Mouse (Mus musculus) liver, embryonic 11.5 days (tissue): ENCODE results near the gene Fam13c. TPM values are rescaled to one million over a fixed set of nuclear protein-coding genes. Genes with fewer than 3 reads are reported as not detected.

ENCODE experiments used
- ATAC-seq: fragments of 200-750 bp; cut with Nextera tagmentation; replicated peaks from 2 replicates; pipeline ENCODE4 v1.8.0; 2017; ENCODE audit warnings: moderate number of reproducible peaks, mild to moderate bottlenecking, moderate TSS enrichment, moderate library complexity; ENCODE audit not compliant: low FRiP score
- DNase-seq: peaks from one replicate; pipeline ENCODE4 v3.0.0-alpha.2; 2017; ENCODE audit warnings: low spot score
- H3K27ac ChIP-seq: fragments of 300-500 bp; sonication (generic); 2 replicates; pipeline ENCODE4 v1.5.1; 2014; ENCODE audit warnings: mild to moderate bottlenecking, low read depth, low read length, control low read depth
- H3K27me3 ChIP-seq: fragments of 300-500 bp; sonication (generic); replicated peaks from 2 replicates; pipeline ENCODE4 v1.6.1; 2014; ENCODE audit warnings: low read length, mixed read lengths; ENCODE audit not compliant: control insufficient read depth, insufficient read depth
- H3K36me3 ChIP-seq: fragments of 300-500 bp; sonication (generic); 2 replicates; pipeline ENCODE4 v1.6.1; 2014; ENCODE audit warnings: mild to moderate bottlenecking, low read length, moderate library complexity, mixed read lengths; ENCODE audit not compliant: control insufficient read depth, insufficient read depth
- H3K4me1 ChIP-seq: fragments of 300-500 bp; sonication (generic); replicated peaks from 2 replicates; pipeline ENCODE4 v1.6.1; 2014; ENCODE audit warnings: low read length, mixed read lengths; ENCODE audit not compliant: control insufficient read depth, insufficient read depth
- H3K4me2 ChIP-seq: fragments of 300-500 bp; sonication (generic); 2 replicates; pipeline ENCODE4 v1.6.1; 2014; ENCODE audit warnings: mild to moderate bottlenecking, control low read depth, moderate library complexity
- H3K4me3 ChIP-seq: fragments of 300-500 bp; sonication (generic); 2 replicates; pipeline ENCODE4 v1.5.1; 2014; ENCODE audit warnings: low read depth, low read length, control low read depth
- H3K9ac ChIP-seq: fragments of 300-500 bp; sonication (generic); 2 replicates; pipeline ENCODE4 v1.6.1; 2014; ENCODE audit warnings: low read depth, low read length, control low read depth
- H3K9me3 ChIP-seq: fragments of 300-500 bp; sonication (generic); 2 replicates; pipeline ENCODE4 v1.6.1; 2016; ENCODE audit warnings: low read length, inconsistent platforms, mixed read lengths; ENCODE audit not compliant: control insufficient read depth
- WGBS: fragments of 180-500 bp; shearing (Covaris S2); extraction: QIAGEN DNeasy Blood & Tissue Kit; methylation state at CpG from one replicate; pipeline ENCODE4 v1.1.7; 2014; 5-methylcytosine and 5-hydroxymethylcytosine counted together
- polyA plus RNA-seq: library from polyadenylated mRNA; unstranded; fragments of >200 nt; fragmentation: Nextera tagmentation; extraction: Ambion mirVana; gene quantifications from 2 replicates; pipeline ENCODE4 v1.2.1, GENCODE M21; 2014

The Fam13c gene
- polyA plus RNA-seq, 1 experiment from 2014 or later, result 1.8 TPM

GRCm38 (mm10) chr10:70598081-70598515 is 157.8 kb downstream of the Fam13c start:
- WGBS, result 23% methylated on average over 10 of the region's 10 CpGs
- Histone ChIP-seq H3K27ac (no peak overlapping the region), H3K27me3 (peaks cover 24% of the 10 kb centered on the region), H3K9ac (no peak overlapping the region), H3K4me2 (peak overlapping the region; percentile 92), H3K4me1 (peaks cover 3% of the 10 kb centered on the region; the same call in 1 of the 2 replicates), H3K9me3 (no peaks in the 10 kb centered on the region), H3K4me3 (peak overlapping the region; percentile 65), H3K36me3 (no peaks in the 10 kb centered on the region)
- ATAC-seq (0 out of 2 replicates have a peak, but pooled peaks have one; percentile 23), DNase-seq (no peak)

DNA sequence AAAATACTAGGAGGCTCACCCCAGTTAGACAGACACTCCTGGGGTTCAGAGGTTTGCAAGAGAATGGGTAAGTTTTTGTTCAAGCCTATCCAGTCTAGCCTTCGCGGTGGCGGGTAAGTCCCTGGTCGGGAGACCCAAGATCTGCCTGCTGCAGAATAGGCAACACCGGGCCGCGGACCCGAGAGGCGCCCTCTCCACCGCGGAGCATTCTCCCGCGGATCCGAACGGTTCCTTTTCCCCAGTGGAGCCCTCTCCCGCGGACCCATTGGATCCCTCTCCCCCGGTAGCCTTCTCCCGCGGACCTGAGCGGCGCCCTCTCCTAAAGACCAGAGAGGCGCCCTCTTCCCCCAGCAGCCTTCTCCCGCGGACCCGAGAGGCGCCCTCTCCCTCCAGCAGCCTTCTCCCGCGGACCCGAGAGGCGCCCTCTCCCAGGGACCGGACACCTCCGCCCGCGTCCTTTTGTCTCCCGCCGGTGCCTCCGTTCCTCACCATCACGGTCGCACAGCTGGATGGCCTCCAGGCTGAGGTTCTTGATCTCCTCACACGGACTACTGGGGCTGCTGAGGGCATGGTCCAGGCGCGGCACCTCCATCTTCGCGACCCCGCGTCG is 158.3 kb downstream of the Fam13c start:
- ATAC-seq, result peak; percentile 49
- Histone ChIP-seq H3K27me3 (peaks cover 24% of the 10 kb centered on the region), H3K4me3 (peak overlapping the region; percentile 65), H3K27ac (no peak overlapping the region), H3K36me3 (no peaks in the 10 kb centered on the region), H3K9ac (no peak overlapping the region), H3K4me1 (peaks cover 3% of the 10 kb centered on the region; the same call in 1 of the 2 replicates), H3K4me2 (peak overlapping the region; percentile 92), H3K9me3 (no peaks in the 10 kb centered on the region)
- peak; percentile 58 for DNase-seq
- 2% methylated on average over 43 of the region's 48 CpGs for WGBS

GRCm38 (mm10) chr10:70599126-70599924 is 159.0 kb downstream of the Fam13c start:
- Histone ChIP-seq H3K9me3 (no peaks in the 10 kb centered on the region), H3K27me3 (peaks cover 24% of the 10 kb centered on the region), H3K36me3 (no peaks in the 10 kb centered on the region), H3K4me3 (peak overlapping the region; percentile 65), H3K27ac (no peak overlapping the region), H3K9ac (no peak overlapping the region), H3K4me1 (peaks cover 3% of the 10 kb centered on the region; the same call in 1 of the 2 replicates), H3K4me2 (peak overlapping the region; percentile 92)
- DNase-seq (peak; percentile 62), ATAC-seq (peak; percentile 78)
- WGBS, result under 1% methylated on average over 102 of the region's 124 CpGs

DNA sequence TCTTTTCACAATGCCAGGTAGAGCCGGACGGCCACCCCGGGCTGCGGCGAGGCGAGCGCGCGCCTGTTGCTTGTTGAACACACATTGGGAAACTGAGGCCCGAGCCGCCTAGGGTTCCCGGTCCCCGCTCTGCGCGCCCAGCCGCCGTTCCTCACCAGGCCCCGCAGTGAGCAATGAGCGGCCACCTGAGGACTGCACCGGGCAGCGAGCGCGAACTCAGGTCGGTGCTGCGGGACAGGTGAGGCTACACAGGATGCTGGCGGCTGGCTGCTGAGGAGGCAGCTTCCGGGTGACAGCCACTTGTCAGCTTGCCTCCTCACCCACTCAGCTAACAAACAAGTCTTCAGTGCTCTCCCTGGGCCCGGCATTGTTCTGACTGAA is 159.6 kb downstream of the Fam13c start:
- Histone ChIP-seq H3K36me3 (no peaks in the 10 kb centered on the region), H3K4me2 (peak overlapping the region; percentile 92), H3K9me3 (no peaks in the 10 kb centered on the region), H3K4me1 (peaks cover 3% of the 10 kb centered on the region; the same call in 1 of the 2 replicates), H3K4me3 (peak overlapping the region; percentile 65), H3K9ac (no peak overlapping the region), H3K27me3 (peaks cover 24% of the 10 kb centered on the region), H3K27ac (no peak overlapping the region)
- ATAC-seq, result peak; percentile 20; the same call in 1 of the 2 replicates
- WGBS, result 4% methylated on average over 28 of the region's 28 CpGs
- DNase-seq, result peak; percentile 33

Other genes starting within 250 kb of the Fam13c start
- gene Mrln, start 235.8 kb upstream of the Fam13c start, polyA plus RNA-seq, result 0.67 and 0.96 TPM in 2 replicates
- gene Slc16a9, start 195.4 kb upstream of the Fam13c start, polyA plus RNA-seq, result 0.64 and 1.0 TPM in 2 replicates
- 1.3 and 1.4 TPM in 2 replicates for gene Phyhipl, start 215.5 kb downstream of the Fam13c start, polyA plus RNA-seq